Mouse (Mus musculus): ENCODE measurements around the gene Gm15127.
"Not testable (repeated sequence)": the region's sequence is repeated elsewhere in the genome, so short reads cannot be mapped to it uniquely, and the experiment has no call there.

The Gm15127 gene

DNA sequence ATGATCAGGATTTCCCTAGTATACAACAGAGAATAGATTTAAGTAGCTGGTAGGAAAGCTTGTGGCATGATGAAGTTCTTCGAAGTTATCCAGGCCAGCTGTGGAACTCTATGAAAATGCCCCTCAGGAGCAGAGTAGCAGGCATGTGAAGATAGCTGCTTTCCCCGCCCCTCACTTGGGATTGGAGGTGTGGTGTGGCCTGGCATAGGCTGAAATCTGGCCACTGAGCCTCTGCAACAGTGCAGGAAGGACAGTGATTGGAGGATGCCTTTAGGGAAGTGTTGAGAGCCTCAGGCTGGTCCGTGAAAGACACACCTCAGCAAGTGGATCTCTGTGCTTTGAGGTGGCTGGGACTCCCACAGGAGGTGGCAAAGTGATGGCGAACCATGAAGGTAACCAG lies at the start of gene Gm15127:
Gene Gm15127, plus strand, starts transcription at position 301 of the 400 bp plus-strand sequence.
- not testable (repeated sequence) for DNase-seq

- DNase-seq, result not testable (repeated sequence)
Observed at GRCm38 (mm10) chrX:148615053-148615452, 48.3 kb upstream of the Gm15127 start, which contains the start of gene Gm8334. Gm8334 (minus strand) TSS chrX:148615153.

- DNase-seq, result not testable (repeated sequence)
Observed at GRCm38 (mm10) chrX:148676290-148676689, 12.9 kb downstream of the Gm15127 start.

All from cerebellum, adult 18-20 months (tissue).